Mouse (Mus musculus) right cerebral cortex, adult 2 months (tissue): ENCODE measurements around the gene Dolpp1.

Experiments used
- DNase-seq, 2 experiments: peaks; one replicate each; pipeline ENCODE4 v3.0.0; 2021 to 2022; ENCODE audit warnings: low spot score in 2 of 2

Dolpp1 gene

GRCm38 (mm10) chr2:30392114-30392576 lies at the start of gene Dolpp1:
TSS of gene Dolpp1 (plus strand) at chr2:30392254.
- peak; percentile 99 for DNase-seq

DNA sequence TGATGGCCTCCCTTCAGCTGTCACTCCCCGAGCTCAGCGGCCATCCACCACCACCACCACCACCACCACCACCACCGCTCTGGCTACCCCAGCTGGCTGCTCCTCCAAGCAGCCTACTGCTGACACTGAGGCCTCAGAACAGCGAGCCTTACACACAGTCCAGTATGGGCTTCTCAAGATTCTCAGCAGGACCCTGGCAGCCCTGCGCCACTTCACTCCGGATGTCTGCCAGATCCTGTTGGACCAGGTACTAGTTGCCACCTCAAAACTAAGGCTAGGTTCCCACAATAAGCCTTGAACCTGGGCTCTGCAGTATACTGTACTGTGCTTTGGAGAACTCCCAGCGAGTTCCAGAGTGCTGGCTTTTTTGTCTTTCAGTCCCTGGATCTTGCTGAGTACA lies 49.5 kb upstream of the Dolpp1 start:
- DNase-seq, result no peak

DNA sequence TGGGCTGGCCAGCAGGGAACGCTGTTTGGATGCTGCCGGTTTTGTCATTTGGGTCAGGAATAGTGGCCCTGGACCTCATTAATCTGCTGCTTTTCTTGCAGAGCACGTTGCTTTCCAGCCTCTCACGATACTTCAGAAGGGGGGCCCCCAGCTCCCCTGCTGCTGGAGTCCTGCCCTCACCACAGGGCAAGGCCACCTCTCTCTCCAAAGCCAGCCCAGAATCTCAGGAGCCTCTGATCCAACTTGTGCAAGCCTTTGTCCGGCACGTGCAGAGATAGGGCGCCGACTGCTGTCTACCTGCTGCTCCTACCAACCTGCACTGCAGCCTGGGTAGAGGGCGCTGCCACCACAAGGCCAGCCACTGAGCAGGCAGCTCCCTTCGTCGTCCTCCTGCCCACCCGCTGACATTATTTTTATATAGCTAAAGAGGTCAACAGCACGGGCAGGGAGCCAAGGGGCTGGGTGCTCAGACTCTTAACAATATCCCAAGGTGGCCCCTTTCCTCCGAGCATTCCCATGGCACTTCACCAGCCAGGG lies 48.4 kb upstream of the Dolpp1 start:
- peak; percentile 26 to 38 for DNase-seq

GRCm38 (mm10) chr2:30345971-30346676 lies 45.9 kb upstream of the Dolpp1 start:
- DNase-seq, result no peak

- DNase-seq, result no peak
Measured at GRCm38 (mm10) chr2:30349196-30349595, 42.9 kb upstream of the Dolpp1 start.

GRCm38 (mm10) chr2:30351149-30351548 lies 40.9 kb upstream of the Dolpp1 start:
- no peak for DNase-seq

- DNase-seq, result no peak
Measured at GRCm38 (mm10) chr2:30355861-30356260, 36.2 kb upstream of the Dolpp1 start.

GRCm38 (mm10) chr2:30356266-30356665 lies 35.8 kb upstream of the Dolpp1 start:
- DNase-seq, result no peak

DNA sequence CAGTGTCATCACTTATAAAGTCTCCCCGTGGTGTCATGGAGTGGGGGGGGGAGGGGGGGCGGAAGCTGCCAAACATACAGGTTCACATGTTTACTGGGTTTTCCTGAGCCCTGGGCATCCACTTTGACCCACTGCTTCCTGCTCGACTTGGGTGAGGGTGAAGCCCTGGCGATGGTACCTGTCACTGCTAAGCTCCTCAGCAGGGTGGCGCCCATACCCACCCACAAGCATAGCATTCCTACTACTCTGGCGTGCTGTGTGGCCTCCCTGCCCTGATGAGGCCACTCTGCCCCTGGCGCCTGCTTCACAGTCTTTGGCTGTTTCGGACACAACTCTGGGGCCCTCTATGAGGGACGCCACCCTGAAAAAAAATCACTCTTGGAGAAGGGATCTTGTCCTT lies 35.1 kb upstream of the Dolpp1 start:
- DNase-seq, result no peak

DNA sequence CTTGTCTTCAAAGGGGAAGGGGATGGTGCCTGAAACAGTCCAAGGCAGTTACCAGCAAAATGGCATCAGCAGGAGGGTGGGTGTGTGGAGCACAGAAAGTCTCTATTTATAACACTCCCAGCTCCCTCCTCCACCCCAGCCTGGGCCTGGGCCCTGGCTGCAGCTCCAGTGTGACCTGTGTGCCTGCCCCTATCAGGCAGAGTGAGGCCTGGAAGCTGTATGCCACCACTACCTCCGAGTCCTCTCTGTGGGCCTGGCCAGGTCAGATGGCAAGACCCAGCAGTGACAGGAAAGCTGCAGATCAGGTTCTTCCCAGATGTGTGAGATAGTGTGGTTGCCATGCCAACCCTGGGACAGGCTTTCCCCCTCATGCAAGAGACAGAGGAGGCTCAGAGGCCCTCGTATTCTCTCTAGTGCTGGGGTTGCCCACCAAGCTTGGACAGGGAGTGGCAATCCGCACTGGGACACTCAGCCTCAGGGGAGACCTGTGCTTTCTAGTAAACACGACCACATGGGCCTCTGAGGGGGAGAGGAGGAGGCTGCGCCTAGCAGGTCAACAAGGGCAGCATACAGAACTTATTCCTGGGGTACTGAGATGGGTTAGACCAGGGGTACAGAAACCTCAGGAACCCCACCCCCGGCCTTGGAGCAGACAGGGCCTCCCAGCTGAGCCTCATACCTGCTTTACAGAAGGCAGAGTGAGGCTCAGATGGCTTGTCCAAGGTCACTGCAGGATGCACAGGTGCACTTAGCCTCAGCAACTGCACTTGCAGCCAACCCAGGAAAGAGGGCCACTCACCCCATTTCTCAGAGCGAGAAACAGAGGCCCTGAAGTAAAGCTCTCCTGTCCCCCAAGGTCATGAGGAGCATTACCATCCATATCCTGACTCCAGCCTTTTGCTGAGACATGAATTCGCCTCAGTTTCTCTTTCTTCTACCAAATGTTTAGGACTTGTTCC lies 34.2 kb upstream of the Dolpp1 start:
- peak; percentile 53 to 60 for DNase-seq

- peak; percentile 68 to 75 for DNase-seq
Measured at GRCm38 (mm10) chr2:30358533-30359531, 33.2 kb upstream of the Dolpp1 start, which contains the start of gene Sh3glb2. TSS of gene Sh3glb2 (minus strand) at chr2:30359337.

- no peak for DNase-seq
Measured at GRCm38 (mm10) chr2:30360626-30361025, 31.4 kb upstream of the Dolpp1 start.

DNA sequence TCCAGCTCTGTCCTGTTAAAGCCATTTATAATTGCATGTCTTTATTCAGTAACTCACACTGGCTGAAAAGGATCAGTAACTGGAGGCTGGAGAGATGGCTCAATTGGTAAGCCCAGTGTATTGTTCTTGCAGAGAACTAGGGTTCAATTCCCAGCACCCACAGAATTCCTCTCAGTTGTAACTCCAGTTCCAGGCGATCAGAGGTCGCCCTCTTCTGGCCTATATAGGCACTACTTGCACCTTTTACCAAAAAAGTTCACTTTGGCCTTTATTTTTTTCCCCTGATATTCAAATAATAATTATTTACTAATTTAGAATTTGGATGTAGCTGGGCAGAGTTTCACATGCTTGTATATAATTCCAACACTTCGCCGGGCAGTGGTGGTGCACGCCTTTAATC lies 29.2 kb upstream of the Dolpp1 start:
- no peak for DNase-seq

GRCm38 (mm10) chr2:30363773-30364650 lies 28.0 kb upstream of the Dolpp1 start, which contains the start of gene Miga2:
TSS of gene Miga2 (plus strand) at chr2:30364233.
- peak; percentile 99 for DNase-seq

DNA sequence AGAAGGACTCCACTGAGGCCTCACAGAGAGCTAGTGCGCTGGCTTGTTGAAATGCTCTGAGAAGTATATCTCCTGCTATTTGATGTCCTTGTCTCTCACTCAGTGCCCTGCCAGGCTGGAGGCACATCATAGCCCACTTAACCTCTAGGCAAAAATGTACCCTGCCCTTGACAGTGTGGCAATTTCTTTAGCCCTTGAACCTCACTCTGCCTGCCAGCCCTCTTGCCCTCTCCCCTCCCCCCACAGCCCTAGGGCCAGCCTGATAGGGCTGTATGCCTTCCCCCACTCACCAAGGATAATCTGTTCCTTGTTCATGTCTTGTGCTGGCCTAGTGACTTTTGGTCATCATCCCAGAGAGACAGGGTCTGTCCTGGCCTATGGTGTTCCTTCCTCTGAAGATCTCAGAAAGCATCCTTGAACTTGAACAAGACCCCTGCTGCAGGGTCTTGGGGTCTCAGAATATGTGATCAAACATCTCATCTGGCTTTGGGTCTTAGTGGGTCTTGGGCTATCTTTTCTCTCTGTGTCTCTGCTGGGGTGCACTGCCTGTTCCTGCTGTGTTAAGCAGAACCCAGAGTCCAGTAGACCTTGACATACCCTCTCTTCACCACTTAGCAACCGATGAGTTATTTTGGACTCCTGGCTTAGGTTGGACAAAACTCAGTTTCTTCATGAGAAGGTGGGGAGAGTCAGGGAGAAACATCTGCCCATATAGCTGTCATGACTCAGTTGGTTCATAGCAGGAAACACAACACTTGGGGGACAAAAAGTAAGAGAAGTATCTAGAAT lies 26.6 kb upstream of the Dolpp1 start:
- DNase-seq, result no peak

- no peak for DNase-seq
Measured at GRCm38 (mm10) chr2:30366203-30366602, 25.9 kb upstream of the Dolpp1 start.

GRCm38 (mm10) chr2:30371544-30371943 lies 20.5 kb upstream of the Dolpp1 start:
- no peak for DNase-seq

- DNase-seq, result no peak
Measured at GRCm38 (mm10) chr2:30372726-30373125, 19.3 kb upstream of the Dolpp1 start.

- DNase-seq, result no peak
Measured at GRCm38 (mm10) chr2:30375893-30376292, 16.2 kb upstream of the Dolpp1 start.
